Mouse (Mus musculus) bone marrow macrophage, adult 2 months (primary cell): ENCODE data around the gene Ankrd17. TPM values are rescaled to one million over a fixed set of nuclear protein-coding genes. Genes with fewer than 3 reads are reported as not detected.
"Not testable (repeated sequence)": the region's sequence is repeated elsewhere in the genome, so short reads cannot be mapped to it uniquely, and the experiment has no call there.

Source experiments
- H3K27ac ChIP-seq: 2 replicates; pipeline ENCODE4 v1.5.1; 2012; ENCODE audit warnings: low read depth, low read length; ENCODE audit not compliant: insufficient read depth
- H3K4me1 ChIP-seq: 2 replicates; pipeline ENCODE4 v1.6.1; 2012; ENCODE audit warnings: low read length; ENCODE audit not compliant: control insufficient read depth, insufficient read depth
- H3K4me3 ChIP-seq: 2 replicates; pipeline ENCODE4 v1.5.1; 2012; ENCODE audit warnings: mild to moderate bottlenecking, low read length, moderate library complexity; ENCODE audit not compliant: insufficient read depth
- CTCF ChIP-seq: IDR thresholded peaks from 2 replicates; pipeline ENCODE4 v1.5.1; 2012; ENCODE audit warnings: low read depth, mild to moderate bottlenecking, low read length, moderate library complexity
- POLR2A ChIP-seq: IDR thresholded peaks from 2 replicates; pipeline ENCODE4 v1.6.1; 2012; ENCODE audit warnings: mild to moderate bottlenecking, low read depth, low read length, borderline replicate concordance
- polyA plus RNA-seq: library from polyadenylated mRNA; stranded (reverse); fragments of >200 nt; gene quantifications from 2 replicates; pipeline ENCODE4 v1.2.4, GENCODE M21; 2012; ENCODE audit not compliant: missing spikeins, insufficient read depth, insufficient read length

The Ankrd17 gene
- polyA plus RNA-seq, 1 experiment = 40.0 TPM

- H3K27ac ChIP-seq = no peak overlapping the region
- no peak for TF ChIP-seq POLR2A
- TF ChIP-seq CTCF = no peak
Measured at GRCm38 (mm10) chr5:90274806-90275205, 91.6 kb downstream of the Ankrd17 start.

GRCm38 (mm10) chr5:90262230-90262629, 104.1 kb downstream of the Ankrd17 start:
- not testable (repeated sequence) for H3K27ac ChIP-seq, H3K4me3 ChIP-seq, H3K4me1 ChIP-seq

More at GRCm38 (mm10) chr5:90274806-90275205, 91.6 kb downstream of the Ankrd17 start:
- no peak overlapping the region for H3K4me3 ChIP-seq
- no peaks in the 10 kb centered on the region for H3K4me1 ChIP-seq

DNA sequence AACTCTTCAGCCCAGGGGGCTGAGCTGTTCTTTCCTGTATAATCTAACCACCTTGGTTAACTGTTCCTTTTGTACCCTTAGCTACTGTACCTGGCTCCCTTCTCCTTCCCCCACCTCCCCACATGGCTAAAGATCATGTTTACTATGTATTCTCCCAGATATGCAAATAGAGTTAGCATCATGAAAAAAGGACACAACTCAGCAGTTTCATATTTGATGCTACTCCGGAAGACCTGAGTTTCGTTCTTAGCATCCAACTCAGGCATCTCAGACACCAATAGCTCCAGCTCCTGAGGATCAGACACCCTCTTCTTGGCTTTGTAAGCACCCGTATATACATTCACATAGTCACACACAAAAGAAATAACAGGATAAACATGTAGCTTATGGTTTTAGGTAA, 109.4 kb downstream of the Ankrd17 start:
- TF ChIP-seq CTCF = no peak
- TF ChIP-seq POLR2A = no peak
- Histone ChIP-seq H3K4me3 (no peak overlapping the region), H3K4me1 (no peaks in the 10 kb centered on the region), H3K27ac (no peak overlapping the region)

- no peak overlapping the region for H3K4me3 ChIP-seq
- H3K27ac ChIP-seq = no peak overlapping the region
- TF ChIP-seq CTCF = no peak
- TF ChIP-seq POLR2A = no peak
- no peaks in the 10 kb centered on the region for H3K4me1 ChIP-seq
Measured at GRCm38 (mm10) chr5:90247503-90247902, 118.9 kb downstream of the Ankrd17 start.

DNA sequence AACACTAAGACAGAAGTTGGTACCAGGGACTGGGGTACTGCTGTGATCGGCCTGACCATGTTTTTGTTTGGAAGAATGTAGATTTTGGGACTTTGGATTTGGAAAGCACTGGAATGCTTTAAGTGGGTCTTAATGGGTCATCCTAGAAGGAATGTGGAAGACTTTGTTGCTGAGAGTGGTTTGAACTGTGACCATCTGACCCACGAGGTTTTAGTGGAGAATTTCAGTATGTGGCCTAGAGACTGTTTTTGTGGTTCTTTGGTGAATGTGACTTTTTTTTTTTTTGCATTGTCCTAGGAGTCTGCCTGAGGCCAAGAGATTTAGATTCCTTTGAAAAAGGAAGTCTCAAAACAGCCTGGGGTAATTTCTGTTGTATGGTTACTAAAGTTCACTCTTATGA, 119.4 kb downstream of the Ankrd17 start:
- TF ChIP-seq CTCF = no peak
- no peak for TF ChIP-seq POLR2A
- Histone ChIP-seq H3K4me1 (no peaks in the 10 kb centered on the region), H3K4me3 (no peak overlapping the region), H3K27ac (no peak overlapping the region)

DNA sequence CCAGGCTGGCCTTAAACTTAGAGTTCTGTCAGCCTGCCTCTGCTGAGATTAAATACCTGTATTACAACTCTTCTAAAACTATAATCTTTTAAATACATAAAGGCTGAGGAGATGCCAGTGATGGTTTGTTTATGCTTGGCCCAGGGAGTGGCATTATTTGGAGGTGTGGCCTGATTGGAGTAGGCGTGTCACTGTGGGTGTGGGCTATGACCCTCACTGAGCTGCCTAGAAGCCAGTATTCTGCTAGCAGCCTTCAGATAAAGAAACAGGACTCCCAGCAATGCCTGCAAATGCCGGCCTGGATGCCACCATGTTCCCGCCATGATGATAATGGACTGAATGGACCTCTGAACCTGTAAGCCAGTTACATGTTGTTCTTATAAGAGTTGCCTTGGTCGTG, 119.8 kb downstream of the Ankrd17 start:
- TF ChIP-seq CTCF = no peak
- no peak for TF ChIP-seq POLR2A
- H3K4me1 ChIP-seq = no peaks in the 10 kb centered on the region
- no peak overlapping the region for H3K27ac ChIP-seq
- H3K4me3 ChIP-seq = no peak overlapping the region

GRCm38 (mm10) chr5:90245416-90245815, 121.0 kb downstream of the Ankrd17 start:
- Histone ChIP-seq H3K27ac (no peak overlapping the region), H3K4me1 (no peaks in the 10 kb centered on the region), H3K4me3 (no peak overlapping the region)
- TF ChIP-seq POLR2A = no peak
- TF ChIP-seq CTCF = no peak

DNA sequence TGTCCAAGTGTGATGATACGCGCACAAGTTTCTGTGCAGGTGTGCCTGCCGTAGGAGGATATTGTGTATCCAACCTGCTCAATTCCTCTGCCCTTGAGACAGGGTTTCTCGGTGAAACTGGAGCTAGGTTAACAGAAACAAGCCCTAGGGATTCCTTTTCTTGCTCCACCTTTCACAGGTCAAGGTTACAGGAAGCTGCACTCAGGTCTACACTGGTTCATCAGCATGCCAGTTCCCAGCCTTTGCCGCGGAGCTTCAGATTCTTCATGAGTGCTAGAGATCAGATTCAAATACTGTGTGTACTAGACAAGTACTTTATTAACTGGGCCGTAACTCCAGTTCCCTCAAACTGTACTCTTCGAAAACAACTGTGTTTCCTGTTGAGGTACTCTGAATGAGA, 131.2 kb downstream of the Ankrd17 start:
- Histone ChIP-seq H3K4me1 (no peaks in the 10 kb centered on the region), H3K4me3 (no peak overlapping the region), H3K27ac (no peak overlapping the region)
- TF ChIP-seq CTCF = no peak
- no peak for TF ChIP-seq POLR2A

- Histone ChIP-seq H3K4me1 (no peaks in the 10 kb centered on the region), H3K4me3 (no peak overlapping the region), H3K27ac (no peak overlapping the region)
- TF ChIP-seq POLR2A (no peak), CTCF (no peak)
Measured at GRCm38 (mm10) chr5:90233305-90233704, 133.1 kb downstream of the Ankrd17 start.

DNA sequence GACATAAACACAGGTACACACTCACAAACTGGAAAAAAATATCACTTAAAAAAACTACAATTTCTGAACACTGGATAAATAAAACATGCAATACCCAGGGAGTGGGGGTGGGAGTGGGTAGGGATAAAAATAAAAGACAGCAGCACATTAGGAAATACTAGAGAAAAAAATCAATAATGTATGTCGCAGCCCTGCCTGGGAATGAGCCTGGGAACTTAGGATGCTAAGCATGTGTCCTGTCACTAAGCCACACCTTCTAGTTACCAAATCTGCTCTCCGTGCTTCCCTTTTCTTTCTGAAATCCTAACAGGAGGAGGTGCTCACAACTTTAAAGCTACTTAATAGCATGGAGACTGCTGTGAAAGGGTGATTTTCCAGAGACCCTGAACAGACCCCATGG, 136.6 kb downstream of the Ankrd17 start:
- no peak overlapping the region for H3K4me3 ChIP-seq
- no peak overlapping the region for H3K27ac ChIP-seq
- H3K4me1 ChIP-seq = peaks cover 2% of the 10 kb centered on the region; the same call in 1 of the 2 replicates
- TF ChIP-seq POLR2A (no peak), CTCF (no peak)

DNA sequence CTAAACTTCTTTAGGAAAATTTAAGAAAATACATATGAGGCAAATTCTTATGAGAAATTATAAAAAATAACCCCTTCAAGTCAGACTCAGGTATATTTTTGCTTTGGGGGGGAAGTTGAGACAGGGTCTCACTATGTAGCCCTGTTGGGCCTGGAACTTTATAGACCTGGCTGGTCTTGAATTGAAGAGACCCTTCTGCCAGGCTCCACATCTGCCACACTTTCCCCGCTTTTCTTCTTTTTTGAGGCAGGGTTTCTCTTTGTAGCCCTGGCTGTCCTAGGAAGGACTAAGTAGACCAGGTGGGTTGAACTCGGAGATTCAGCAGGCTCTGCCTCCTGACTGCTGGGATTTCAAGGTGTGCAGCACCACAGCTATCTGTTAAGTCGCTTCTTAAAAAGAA, 139.7 kb downstream of the Ankrd17 start:
- peaks cover 7% of the 10 kb centered on the region for H3K4me1 ChIP-seq
- no peak overlapping the region for H3K27ac ChIP-seq
- TF ChIP-seq POLR2A (no peak), CTCF (no peak)
- no peak overlapping the region for H3K4me3 ChIP-seq
